Mouse (Mus musculus) effector memory CD4-positive, alpha-beta T cell, adult 7 months (primary cell): ENCODE data around the gene Sox15. TPM values are rescaled to one million over a fixed set of nuclear protein-coding genes. Genes with fewer than 3 reads are reported as not detected.

Experiments used
- polyA plus RNA-seq: library from polyadenylated mRNA; unstranded; fragments of 100-300 nt; shearing (Covaris generic); gene quantifications from one replicate; pipeline ENCODE4 v1.2.1, GENCODE M21; 2017

Sox15 gene
- polyA plus RNA-seq, result 0.76 TPM

DNA sequence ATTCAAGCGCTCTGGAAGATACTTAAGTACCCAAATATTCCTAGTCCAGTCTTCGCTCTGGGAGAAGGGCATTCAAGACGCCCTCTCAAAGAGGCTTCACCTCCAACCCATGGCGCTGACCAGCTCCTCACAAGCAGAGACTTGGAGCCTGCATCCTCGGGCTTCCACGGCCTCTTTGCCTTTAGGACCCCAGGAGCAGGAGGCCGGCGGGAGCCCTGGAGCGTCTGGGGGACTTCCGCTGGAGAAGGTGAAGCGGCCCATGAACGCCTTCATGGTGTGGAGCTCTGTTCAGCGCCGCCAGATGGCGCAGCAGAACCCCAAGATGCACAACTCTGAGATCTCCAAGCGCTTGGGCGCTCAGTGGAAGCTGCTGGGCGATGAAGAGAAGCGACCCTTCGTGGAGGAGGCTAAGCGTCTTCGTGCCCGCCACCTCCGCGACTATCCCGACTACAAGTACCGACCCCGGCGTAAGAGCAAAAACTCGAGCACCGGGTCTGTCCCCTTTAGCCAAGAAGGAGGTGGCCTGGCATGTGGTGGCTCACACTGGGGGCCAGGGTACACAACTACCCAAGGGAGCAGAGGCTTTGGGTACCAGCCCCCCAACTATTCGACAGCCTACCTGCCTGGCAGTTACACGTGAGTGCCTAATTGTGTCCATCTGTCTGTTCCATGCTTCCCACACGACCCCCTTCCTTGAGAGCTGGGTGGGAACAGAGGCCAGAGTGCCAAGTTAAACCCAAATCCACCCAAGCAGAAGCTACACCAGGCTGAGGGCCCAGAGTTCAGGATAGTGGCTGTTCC, at the start of gene Sox15:
Gene Sox15, plus strand, starts transcription at position 51 of the 801 bp plus-strand sequence.

DNA sequence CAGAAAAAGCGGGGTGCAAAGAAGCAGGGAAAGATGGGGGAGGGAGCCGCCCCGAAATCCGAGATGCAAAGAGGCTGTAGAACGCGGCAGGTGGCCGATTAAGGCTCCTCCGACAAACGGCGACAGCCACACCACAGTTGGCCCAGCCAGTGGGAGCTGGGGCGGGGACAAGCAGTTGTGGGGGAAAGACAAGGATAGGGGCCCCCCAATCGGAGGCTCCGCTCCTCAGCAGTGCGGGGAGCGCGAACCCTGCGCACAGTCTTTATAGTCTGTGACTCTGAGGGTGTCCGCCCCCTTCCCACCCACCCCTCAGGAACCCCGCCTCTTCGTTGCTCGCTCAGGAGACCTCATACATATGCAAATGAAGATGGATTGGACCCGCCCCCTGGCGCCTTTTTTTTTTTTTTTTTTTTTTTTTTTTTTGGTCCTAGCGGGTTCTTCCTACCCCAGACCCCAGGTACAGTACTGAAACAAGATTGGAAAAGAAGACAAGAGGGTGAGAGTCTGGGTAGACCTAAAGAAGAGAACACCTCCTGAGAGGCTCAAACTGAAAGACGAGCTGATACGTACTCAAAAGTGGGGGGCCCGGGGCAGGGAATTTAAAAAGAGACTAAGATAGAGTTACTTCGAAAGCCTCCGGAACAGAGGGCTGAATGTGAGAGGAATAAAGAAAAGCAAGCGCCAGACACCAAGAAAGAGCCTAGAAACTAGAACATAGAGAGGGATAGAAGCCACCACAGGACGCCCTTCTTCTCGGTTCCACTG, 49.2 kb upstream of the Sox15 start, which contains the start of gene Atp1b2:
Gene Atp1b2, minus strand, starts transcription at position 217 of the 765 bp plus-strand sequence.

DNA sequence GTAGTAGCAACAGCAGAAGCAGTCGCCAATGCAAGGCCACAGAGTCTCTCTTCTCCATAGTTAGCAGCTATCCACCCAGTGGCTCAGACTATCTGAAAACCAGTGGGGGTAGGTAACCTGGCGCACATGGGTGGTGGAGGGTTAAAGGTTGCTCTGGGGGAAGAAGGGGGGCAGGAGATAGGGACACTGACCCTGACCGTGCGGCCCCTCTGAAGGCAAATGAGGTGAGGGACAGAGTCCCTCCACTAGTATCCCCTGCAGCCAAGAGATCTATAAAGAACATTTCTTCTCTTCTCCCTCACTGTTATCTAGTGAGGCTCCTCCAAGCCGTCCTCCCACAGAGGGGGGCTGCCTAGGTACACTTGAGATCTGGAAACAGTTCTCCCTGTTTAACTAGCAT, 37.3 kb upstream of the Sox15 start, which contains the start of gene Shbg:
Gene Shbg, minus strand, starts transcription at position 101 of the 400 bp plus-strand sequence.

DNA sequence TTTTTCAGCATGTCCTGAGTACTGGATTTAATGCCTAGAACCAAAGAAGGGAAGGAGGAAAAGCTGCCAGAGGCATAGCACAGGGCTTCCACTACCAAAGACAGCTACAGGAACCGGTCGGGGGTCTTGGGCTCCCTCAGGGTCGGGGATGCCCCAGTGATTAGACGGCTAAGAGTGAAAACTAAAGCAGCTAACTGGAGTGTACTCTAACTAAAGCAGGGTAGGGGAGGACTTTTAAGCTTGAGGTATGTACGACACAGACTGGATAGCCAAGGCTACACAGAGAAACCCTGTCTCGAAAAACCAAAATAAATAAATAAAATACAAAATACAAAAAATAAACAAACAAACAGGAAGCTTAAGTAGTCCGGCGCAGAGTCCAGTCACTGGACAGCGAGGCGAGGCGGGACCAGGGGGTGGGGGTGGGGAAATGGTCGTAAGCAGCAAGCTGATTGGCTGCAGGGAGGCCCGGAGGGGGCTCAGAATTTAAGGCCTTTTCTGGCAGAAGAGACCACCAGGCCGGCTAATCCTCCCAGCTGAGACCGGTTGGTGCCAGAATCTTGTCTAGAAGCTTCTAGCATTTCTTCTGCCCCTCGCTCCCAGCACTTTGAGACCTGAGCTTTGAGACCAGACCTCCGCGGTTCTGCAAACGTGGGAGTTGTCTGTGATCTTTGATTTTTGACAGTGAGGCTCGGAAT, 33.4 kb upstream of the Sox15 start, which contains the start of gene Sat2:
Gene Sat2, plus strand, starts transcription at position 454 of the 698 bp plus-strand sequence.

DNA sequence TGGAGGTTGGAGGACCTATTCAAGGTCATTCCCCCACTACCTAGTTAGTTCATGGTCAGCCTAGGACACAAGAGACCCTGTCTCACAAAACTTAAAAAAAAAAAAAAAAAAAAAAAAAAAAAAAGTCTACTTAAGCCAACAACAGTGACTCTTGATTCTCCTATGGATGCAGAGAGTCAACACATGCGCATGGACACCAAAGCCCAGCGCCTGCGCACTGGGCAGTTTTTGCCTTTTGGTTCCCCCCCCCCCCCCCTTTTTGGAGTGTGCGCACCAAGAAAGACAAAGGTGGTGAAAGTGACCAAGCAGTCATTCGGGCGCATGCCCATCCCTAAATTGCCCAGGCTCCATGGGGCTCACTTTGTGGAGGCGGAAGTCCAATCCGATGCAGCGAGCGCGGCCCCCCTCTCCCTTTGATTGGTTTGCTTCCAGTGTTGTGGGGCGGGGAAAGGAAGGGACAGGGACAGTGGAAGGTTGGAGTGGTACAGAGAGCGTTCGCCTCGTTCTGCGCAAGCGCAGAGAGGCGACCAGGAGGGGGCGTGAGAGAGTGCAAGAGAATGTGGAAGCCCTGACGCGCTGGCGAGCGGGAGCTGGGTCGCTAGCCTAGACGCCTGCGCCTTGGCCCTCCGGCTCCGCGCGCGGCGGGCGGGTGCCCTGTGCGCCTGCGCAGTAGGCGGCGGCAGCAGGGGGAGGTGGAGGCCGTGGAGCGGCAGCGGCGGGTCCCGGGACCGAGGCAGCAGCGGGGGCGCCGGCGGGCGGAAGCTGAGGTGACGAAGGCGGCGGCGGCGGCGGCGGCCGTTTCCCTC, 22.6 kb upstream of the Sox15 start, which contains the start of gene Fxr2:
Gene Fxr2, plus strand, starts transcription at position 707 of the 806 bp plus-strand sequence.

DNA sequence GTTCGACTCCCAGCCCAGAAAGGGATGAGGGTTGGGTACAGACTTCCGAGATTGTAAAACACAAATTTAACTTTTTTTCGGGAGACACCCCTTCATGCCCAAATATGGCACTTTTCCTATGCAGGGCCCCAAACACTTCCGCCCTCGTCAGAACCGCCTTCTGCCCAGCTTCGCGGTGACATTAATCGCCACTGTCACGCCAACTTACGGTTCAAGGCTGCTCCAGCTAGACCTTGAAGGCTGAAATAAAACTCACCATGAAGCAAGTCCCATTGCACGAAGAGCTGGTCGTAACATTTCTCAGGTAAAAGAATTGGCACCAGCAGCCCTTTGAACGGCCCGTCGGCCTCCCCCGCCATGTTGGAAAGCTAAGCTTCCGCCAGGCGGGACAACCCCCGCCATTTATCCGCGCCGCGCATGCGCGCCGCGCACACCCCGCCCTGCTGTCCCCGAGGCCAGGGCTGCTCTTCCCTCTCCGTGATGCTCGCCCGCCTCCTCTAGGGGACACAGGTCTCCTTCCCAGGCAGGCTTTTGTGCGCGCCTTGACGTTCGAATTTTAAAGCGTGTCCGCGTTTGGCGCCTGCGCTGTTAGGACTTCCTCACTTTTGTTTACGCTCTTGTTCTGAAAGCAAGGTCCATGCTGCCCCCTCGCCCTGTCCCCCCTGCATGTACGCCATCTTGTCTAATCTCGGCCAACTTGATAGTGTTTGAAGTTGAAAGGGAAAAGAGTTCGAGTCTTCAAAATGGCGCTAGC, 7.3 kb downstream of the Sox15 start, which contains the start of gene Mpdu1:
Gene Mpdu1, minus strand, starts transcription at position 430 of the 754 bp plus-strand sequence.

DNA sequence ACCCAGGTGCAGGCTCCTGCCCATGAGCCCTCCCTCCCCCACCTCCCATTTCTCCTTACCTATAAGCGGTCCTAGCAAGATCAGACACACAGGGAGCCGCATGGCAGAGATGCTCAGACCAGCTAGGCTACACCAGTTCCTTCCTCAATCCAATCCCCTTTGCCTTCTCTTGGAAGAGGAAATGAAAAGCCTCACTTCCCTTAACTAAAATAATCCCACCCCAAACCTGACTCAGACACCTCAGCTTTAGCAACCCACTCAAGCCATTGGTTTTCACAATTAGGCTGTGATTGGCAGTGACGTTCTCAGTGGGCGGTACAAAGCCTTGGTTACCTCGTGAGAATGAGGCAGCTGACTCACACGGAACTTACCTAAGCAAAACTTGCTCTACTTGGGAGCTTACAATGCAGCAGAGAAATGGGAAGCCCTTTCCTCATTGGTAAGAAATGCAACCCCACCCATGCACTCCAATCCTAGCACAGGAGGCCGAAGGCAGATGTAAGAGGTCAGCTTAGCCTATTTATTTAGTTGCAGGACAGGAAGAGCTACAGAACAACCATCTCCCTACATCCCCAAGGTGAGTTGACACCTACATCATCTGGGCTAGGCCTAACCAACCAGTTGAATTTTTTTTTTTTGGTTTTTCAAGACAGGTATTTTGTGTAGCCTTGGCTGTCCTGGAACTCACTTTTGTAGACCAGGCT, 11.0 kb downstream of the Sox15 start, which contains the start of gene Cd68:
Gene Cd68, minus strand, starts transcription at position 193 of the 704 bp plus-strand sequence.

DNA sequence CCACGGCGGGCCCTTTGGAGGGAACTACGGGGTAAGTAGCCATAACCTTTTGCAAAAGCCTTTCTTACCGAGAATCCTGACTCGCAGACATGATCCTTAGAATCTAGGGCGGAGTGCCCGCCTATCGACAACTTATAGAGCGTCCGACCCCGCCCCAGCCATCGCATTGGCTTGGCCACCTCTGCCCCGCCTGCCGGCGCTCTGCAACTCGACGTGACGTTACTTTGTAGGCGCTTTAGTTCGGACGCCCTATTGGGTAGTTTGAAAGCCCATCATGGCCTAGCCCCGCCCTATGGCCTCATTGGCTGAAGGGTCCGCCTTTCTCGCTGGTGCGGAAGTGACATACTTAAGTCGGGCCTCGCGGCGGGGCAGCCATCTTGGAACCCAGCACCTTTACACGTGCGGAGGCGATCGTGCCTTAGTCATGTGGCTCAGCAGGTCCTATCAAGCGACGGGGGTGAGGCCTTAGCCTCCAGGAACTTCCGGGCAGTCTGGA, 17.1 kb downstream of the Sox15 start, which contains the start of gene Eif4a1:
Gene Eif4a1, minus strand, starts transcription at position 213 of the 496 bp plus-strand sequence.

DNA sequence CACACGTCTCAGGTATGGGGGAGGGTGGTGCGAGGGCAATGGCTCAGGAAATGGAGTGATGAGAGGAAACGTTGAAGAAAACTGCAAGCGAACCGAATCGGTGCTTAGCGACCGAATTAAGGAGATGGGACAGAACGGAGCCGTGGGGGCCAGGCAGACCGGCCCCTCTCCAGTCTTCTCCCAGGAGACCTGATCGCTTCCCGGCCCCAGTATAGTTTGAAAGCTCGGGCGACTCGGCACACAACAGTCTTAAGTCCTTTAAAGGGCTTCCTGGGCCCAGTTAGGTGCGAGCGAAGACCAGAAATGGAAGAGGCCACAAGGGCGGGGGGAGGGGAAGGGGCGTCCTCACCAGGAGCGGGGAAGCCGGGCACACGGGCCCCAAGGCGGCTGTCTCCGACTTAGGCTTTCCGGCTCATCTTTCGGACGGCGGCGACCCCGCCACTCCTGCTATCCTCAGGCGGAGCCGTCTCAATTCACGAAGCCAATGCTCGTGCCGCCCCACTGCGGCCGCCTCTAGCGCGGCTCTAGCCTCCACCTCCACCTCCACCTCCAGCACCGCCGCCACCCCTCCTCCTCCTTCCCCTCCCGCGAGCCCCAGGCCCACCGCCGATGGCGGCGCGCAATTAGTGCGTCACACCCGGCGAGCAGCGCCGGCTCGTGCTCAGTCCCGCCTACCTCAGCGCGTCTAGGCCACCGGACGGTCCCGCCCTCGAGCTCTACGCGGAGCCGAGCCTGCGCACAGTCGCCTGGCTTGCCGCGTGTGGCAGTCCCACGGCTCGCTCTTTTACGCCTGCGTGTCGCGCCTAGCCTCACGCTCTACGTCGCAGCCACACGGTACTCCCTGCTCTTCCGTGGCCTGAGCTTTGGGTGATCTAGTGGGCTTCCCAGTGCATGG, 26.4 kb downstream of the Sox15 start, which contains the start of gene Senp3:
Gene Senp3, minus strand, starts transcription at position 771 of the 895 bp plus-strand sequence.

DNA sequence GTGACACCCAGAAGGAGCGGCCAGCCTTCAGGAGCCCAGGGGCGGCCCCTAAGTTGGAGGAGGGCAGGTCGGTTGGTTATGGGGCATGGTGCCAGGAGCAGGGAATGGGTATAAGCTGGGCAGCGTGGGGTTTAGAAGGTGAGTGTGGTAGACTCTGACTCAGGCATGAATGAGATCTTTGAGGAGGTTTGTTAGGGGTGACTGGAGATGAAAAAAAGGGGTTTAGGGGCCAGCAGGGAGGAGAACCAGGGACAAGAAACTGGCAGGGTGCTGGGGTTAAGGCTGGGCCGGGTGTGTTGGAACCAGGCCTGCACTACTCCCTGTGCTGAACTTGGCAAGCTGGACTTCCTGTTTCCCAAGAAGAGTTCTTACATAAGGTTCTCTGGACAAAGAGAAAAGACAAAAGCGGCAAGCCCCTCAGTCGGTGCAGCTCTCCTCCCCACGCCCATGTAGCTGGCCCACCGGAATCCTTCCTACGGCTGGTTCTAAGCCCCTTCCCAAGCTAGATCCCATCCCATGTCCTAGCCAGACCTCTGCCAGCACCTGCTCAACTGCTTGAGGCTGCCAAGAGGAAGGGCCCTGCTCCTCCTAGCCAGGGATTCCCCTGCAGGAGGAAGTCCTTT, 30.5 kb downstream of the Sox15 start, which contains the start of gene Tnfsf13:
Gene Tnfsf13, minus strand, starts transcription at position 259 of the 623 bp plus-strand sequence.

DNA sequence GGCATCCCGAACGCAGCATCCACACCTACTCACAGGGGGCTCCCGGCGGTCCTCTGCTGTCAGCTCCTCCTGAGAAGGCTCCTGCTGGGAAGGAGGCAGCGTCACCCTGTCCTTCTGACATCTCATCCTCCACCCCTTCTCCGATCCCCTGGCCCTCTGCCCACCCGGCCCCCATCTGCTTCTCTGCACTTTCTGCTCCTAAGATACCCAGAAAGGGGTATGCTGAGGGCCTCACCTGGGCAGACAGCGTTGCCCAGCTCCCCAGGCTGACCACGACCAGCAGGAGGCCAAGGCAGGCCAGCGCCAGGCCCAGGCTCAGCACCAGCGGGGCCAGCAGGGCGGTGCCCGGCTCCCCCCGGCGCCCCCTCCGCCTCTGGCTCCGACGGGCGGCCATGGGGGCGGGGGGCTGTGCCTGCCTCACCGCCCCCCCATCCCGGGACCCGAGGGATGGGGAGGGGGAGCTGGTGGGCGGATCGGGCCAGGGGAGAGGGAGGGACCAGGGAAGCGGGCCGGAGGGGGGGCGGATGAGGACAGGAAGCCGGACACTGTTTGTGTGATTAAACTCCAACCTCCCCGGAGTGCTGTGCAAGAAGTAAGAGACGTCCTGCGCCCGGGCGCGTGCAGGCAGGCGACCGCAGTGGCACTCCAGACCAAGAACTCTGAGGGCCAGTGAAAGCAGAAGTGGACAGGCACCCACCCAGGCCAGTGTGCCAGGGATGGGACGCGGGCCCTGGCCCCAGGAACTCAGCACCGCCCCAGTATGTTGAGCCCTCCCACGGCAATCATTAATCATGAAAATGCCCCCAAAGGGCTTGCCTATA, 40.5 kb downstream of the Sox15 start, which contains the start of the genes Tnfsf12 and Tnfsfm13:
Gene Tnfsf12, minus strand, starts transcription at position 489 of the 821 bp plus-strand sequence.
Gene Tnfsfm13, minus strand, starts transcription at position 738 of the 821 bp plus-strand sequence.

Other genes with a start within 250 kb of the Sox15 start
- 55.7 TPM for gene Kdm6b, start 241.6 kb upstream of the Sox15 start, polyA plus RNA-seq
- 0.16 TPM for gene Dnah2, start 106.2 kb upstream of the Sox15 start, polyA plus RNA-seq
- gene Efnb3, start 95.1 kb upstream of the Sox15 start, polyA plus RNA-seq, result not detected
- 13.1 TPM for gene Wrap53, start 75.1 kb upstream of the Sox15 start, polyA plus RNA-seq
- 204 TPM for gene Trp53, start 75.0 kb upstream of the Sox15 start, polyA plus RNA-seq
- not detected for gene Atp1b2, start 49.4 kb upstream of the Sox15 start, polyA plus RNA-seq
- 0.68 TPM for gene Shbg, start 37.4 kb upstream of the Sox15 start, polyA plus RNA-seq
- 0.59 TPM for gene Sat2, start 33.3 kb upstream of the Sox15 start, polyA plus RNA-seq
- 73.0 TPM for gene Fxr2, start 22.3 kb upstream of the Sox15 start, polyA plus RNA-seq
- gene Mpdu1, start 7.3 kb downstream of the Sox15 start, polyA plus RNA-seq, result 44.5 TPM
- gene Cd68, start 10.8 kb downstream of the Sox15 start, polyA plus RNA-seq, result 3.9 TPM
- gene Eif4a1, start 17.1 kb downstream of the Sox15 start, polyA plus RNA-seq, result 729 TPM
- 29.6 TPM for gene Senp3, start 26.8 kb downstream of the Sox15 start, polyA plus RNA-seq
- gene Tnfsf13, start 30.5 kb downstream of the Sox15 start, polyA plus RNA-seq, result not detected
- not detected for gene Tnfsf12, start 40.5 kb downstream of the Sox15 start, polyA plus RNA-seq
- gene Tnfsfm13, start 40.8 kb downstream of the Sox15 start, polyA plus RNA-seq, result not detected
- 51.9 TPM for gene Polr2a, start 103.3 kb downstream of the Sox15 start, polyA plus RNA-seq
- gene Slc35g3, start 106.7 kb downstream of the Sox15 start, polyA plus RNA-seq, result 0.26 TPM
- 4.2 TPM for gene Zbtb4, start 110.6 kb downstream of the Sox15 start, polyA plus RNA-seq
- 0.52 TPM for gene Chrnb1, start 140.6 kb downstream of the Sox15 start, polyA plus RNA-seq
- gene Fgf11, start 146.5 kb downstream of the Sox15 start, polyA plus RNA-seq, result not detected
- gene Tmem102, start 150.3 kb downstream of the Sox15 start, polyA plus RNA-seq, result not detected
- 0.16 TPM for gene Gm39566, start 160.0 kb downstream of the Sox15 start, polyA plus RNA-seq
- gene Spem2, start 163.2 kb downstream of the Sox15 start, polyA plus RNA-seq, result 0.39 TPM
- gene Spem1, start 166.9 kb downstream of the Sox15 start, polyA plus RNA-seq, result not detected
- 0.15 TPM for gene Nlgn2, start 182.5 kb downstream of the Sox15 start, polyA plus RNA-seq
- gene Tmem256, start 183.2 kb downstream of the Sox15 start, polyA plus RNA-seq, result 44.3 TPM
- 8.5 TPM for gene Plscr3, start 191.1 kb downstream of the Sox15 start, polyA plus RNA-seq
- 0.27 TPM for gene Tnk1, start 203.4 kb downstream of the Sox15 start, polyA plus RNA-seq
- not detected for gene Tmem95, start 222.7 kb downstream of the Sox15 start, polyA plus RNA-seq
- 0.95 TPM for gene Kctd11, start 226.1 kb downstream of the Sox15 start, polyA plus RNA-seq
- 485 TPM for gene Acap1, start 240.2 kb downstream of the Sox15 start, polyA plus RNA-seq
- 1.6 TPM for gene 2810408A11Rik, start 245.7 kb downstream of the Sox15 start, polyA plus RNA-seq
- gene Neurl4, start 245.8 kb downstream of the Sox15 start, polyA plus RNA-seq, result 7.3 TPM